Mouse (Mus musculus) urinary bladder, postnatal 4 days (tissue): ENCODE data around the gene Abr.

Experiments
- DNase-seq, 2 experiments: peaks; one replicate each; pipeline ENCODE4 v3.0.0; 2021 to 2022; ENCODE audit warnings: low spot score in 2 of 2

The Abr gene

GRCm38 (mm10) chr11:76493811-76494274 is 128.3 kb downstream of the Abr start:
- DNase-seq, result no peak

GRCm38 (mm10) chr11:76493167-76493566 is 128.9 kb downstream of the Abr start:
- DNase-seq, result no peak

GRCm38 (mm10) chr11:76491817-76492216 is 130.3 kb downstream of the Abr start:
- DNase-seq, result no peak

GRCm38 (mm10) chr11:76489407-76489806 is 132.7 kb downstream of the Abr start:
- DNase-seq, result no peak

- no peak for DNase-seq
Measured at GRCm38 (mm10) chr11:76487024-76487423, 135.1 kb downstream of the Abr start.

- no peak for DNase-seq
Measured at GRCm38 (mm10) chr11:76484033-76484432, 138.1 kb downstream of the Abr start.

- no peak for DNase-seq
Measured at GRCm38 (mm10) chr11:76483171-76483727, 138.9 kb downstream of the Abr start.

GRCm38 (mm10) chr11:76482697-76483096 is 139.4 kb downstream of the Abr start:
- no peak for DNase-seq

- DNase-seq, result no peak
Measured at GRCm38 (mm10) chr11:76482183-76482582, 139.9 kb downstream of the Abr start.

GRCm38 (mm10) chr11:76479729-76480128 is 142.4 kb downstream of the Abr start:
- no peak for DNase-seq

GRCm38 (mm10) chr11:76478676-76479655 is 143.1 kb downstream of the Abr start:
- DNase-seq, result no peak

- no peak for DNase-seq
Measured at GRCm38 (mm10) chr11:76477095-76477525, 145.0 kb downstream of the Abr start.

GRCm38 (mm10) chr11:76476376-76477094 is 145.6 kb downstream of the Abr start:
- DNase-seq, result no peak

GRCm38 (mm10) chr11:76472617-76473016 is 149.5 kb downstream of the Abr start:
- DNase-seq, result no peak

GRCm38 (mm10) chr11:76469311-76469998 is 152.7 kb downstream of the Abr start:
- no peak for DNase-seq

- peak; percentile 54 to 65 for DNase-seq
Measured at GRCm38 (mm10) chr11:76468347-76468746, 153.8 kb downstream of the Abr start.

- DNase-seq, result no peak
Measured at GRCm38 (mm10) chr11:76467487-76468005, 154.6 kb downstream of the Abr start.

GRCm38 (mm10) chr11:76467073-76467472 is 155.0 kb downstream of the Abr start:
- DNase-seq, result no peak

GRCm38 (mm10) chr11:76465879-76466278 is 156.2 kb downstream of the Abr start:
- no peak for DNase-seq

- DNase-seq, result no peak
Measured at GRCm38 (mm10) chr11:76461696-76462095, 160.4 kb downstream of the Abr start.

GRCm38 (mm10) chr11:76461201-76461600 is 160.9 kb downstream of the Abr start:
- no peak for DNase-seq
